Mouse (Mus musculus): ENCODE measurements around the gene Mavs. TPM values are rescaled to one million over a fixed set of nuclear protein-coding genes. Genes with fewer than 3 reads are reported as not detected.
A peak's percentile ranks its signal among the peaks of the same experiment; 100 is the strongest.
"Not testable (repeated sequence)": the region's sequence is repeated elsewhere in the genome, so short reads cannot be mapped to it uniquely, and the experiment has no call there.

Gene Mavs
- total RNA-seq, 2 experiments from 2014 or later, result 33.9 to 35.8 TPM

DNA sequence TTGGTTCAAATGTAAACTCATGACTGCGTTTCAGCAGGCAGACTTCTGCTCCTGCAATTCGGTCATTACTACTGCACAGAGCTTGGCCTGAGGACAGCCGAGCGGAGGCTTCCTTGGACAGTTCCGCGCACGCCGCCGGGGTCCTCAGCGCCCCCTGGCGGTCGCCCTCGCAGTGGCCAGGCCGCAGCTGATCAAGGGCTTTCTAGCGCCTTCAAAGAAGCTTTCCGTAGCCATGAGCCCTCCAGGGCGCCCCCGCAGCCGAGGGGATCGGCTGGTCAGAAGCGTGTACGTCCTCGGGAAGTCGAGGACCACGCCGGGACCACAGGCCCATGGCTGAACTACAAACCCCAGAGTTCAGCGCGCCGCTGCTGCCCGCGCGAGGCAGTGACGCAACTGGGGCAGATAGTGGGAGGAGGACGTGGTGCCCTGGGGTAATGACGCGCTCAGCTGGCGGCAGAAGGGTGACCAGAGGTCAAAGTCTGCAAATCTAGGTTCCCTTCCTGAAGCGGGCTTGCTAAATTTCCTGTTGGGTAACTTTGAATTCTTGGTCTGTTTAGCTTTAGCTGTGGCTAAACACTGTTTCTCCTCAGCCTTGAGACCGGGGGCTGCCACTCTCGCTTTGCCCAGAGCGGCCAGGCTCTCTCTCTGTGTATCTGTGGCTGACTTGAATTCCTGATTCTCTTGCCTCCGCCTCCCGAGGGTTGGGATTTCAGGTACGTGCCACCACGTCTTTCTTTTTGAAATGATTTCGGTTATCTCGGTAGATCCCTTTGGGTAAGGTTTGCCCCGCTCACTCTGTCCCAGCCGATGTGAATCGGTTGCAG lies 23.7 kb upstream of the Mavs start:
- peak; percentile 89 to 93 for DNase-seq (ENCODE audit: low spot score in 2 of 2)

DNA sequence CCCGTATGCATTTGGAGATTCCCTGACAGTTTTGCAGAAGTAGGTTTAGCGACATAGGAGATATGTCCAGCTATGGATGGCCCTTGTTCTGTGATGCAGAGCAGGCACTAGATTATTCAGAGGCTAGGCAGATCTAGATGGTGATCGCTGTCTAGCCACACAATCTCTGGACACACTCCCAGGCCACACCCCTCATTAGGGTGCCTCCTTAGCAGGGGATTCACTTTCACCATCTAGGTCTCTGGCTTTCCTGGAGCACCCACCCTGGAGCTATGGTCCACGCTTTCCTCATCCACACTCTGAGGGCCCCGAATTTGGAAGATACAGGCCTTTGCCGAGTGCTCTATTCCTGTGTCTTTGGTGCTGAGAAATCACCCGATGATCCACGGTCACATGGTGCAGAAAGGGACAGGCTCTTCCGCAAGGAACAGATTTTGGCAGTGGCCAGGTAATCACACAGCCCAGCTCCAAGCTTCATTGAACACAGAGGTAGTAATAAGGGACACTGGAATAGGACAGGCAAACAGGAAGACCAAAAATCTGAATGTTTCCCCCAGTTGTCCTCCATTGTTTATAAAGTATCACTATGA lies 22.7 kb upstream of the Mavs start:
- no peak for DNase-seq (ENCODE audit: low spot score in 2 of 2)

DNA sequence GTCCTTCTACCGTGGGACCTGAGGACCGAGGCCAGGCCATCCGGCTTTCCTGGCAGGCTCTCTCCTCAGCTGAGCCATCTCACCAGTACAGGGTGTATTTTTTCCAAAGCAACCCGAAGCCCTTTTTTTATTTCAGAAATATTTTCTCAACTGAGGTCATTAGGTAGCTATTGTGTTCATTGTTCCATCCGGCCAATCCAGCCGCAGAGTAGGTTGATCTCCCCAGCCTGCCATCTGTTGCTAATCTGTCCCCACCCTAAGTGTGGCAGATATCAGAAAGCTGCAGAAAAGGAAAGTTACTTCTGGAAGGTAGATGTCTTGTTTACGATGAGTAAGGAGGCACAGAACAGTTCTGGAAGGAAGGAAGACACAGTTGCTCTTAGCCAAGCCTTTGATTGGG lies 20.1 kb upstream of the Mavs start:
- DNase-seq (ENCODE audit: low spot score in 2 of 2), result no peak

- no peak for DNase-seq (ENCODE audit: low spot score in 2 of 2)
Measured at GRCm38 (mm10) chr2:131215941-131216858, 17.7 kb upstream of the Mavs start.

DNA sequence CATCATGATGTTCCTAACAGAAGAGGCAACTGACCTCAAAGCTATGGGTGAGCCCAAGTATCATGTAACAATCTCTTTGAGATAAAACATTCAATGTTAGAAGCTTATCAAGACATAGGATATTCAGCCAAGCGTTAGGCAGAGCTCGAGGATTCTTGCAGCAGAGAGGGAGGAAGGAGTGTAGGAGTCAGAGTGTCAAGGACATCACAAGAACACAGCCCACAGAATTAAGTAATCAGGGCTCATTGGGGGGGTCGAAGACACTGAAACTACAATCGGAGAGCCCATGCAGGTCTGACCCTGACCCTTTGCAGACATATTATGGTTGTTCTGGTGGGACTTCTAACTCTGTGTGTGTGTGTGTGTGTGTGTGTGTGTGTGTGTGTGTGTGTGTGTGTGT lies 13.8 kb upstream of the Mavs start:
- DNase-seq (ENCODE audit: low spot score in 2 of 2), result no peak

DNA sequence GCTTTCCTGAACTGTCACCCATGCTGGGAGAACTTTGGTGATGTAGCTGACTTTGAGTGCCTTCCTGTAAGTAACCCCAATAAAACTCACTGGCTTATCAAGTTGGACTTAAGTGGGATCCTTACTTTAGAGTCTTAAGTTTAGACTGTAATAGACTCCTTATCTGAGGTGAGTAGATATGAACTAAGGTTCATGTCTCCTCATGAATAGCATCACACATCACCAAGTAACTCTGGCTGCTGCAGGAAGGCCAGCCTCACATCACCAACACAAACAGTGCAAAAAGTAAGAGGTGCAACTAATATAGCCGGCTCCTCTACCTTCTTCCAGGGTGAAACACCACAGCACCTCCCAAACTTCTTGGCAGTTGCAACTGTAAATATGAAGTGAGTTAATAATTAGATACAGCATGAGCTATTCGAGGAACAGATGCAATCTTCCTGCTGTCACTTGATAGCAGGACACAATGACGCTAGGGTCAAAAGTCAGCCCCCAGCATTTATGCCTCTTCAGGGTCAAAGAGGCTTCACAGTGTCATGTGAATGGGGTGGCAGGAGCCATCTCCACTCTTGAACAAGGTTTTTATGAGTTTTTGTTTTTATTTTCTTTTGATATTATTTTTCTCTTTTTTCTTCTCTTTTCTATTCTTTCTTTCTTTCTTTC lies 11.9 kb upstream of the Mavs start:
- DNase-seq (ENCODE audit: low spot score in 2 of 2), result no peak

GRCm38 (mm10) chr2:131222562-131222961 lies 11.3 kb upstream of the Mavs start:
- no peak for DNase-seq (ENCODE audit: low spot score in 2 of 2)

- DNase-seq (ENCODE audit: low spot score in 2 of 2), result no peak
Measured at GRCm38 (mm10) chr2:131223569-131223968, 10.3 kb upstream of the Mavs start.

GRCm38 (mm10) chr2:131225178-131225577 lies 8.7 kb upstream of the Mavs start:
- DNase-seq (ENCODE audit: low spot score in 2 of 2), result no peak

- DNase-seq (ENCODE audit: low spot score in 2 of 2), result not testable (repeated sequence)
Measured at GRCm38 (mm10) chr2:131226669-131227068, 7.2 kb upstream of the Mavs start.

DNA sequence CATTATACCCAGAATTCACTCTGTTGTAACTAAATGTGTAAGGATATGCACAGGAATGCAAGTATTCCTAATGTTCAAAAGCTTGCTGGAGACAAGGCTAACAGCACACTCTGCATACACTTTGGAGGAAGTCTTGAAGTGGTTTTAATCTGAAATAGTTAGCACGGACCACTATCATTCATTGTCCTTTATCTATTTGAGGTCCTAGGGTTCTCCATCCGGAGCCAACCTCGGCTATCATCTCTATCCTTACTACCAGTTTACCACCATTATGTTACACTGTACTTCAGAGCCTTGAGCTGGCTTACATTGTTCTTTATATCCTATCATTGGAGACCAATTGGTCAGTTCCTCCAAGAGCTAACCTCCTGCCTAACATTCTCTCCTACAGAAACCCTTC lies 6.6 kb upstream of the Mavs start:
- DNase-seq (ENCODE audit: low spot score in 2 of 2), result no peak

- no peak for DNase-seq (ENCODE audit: low spot score in 2 of 2)
Measured at GRCm38 (mm10) chr2:131232558-131232957, 1.3 kb upstream of the Mavs start.

DNA sequence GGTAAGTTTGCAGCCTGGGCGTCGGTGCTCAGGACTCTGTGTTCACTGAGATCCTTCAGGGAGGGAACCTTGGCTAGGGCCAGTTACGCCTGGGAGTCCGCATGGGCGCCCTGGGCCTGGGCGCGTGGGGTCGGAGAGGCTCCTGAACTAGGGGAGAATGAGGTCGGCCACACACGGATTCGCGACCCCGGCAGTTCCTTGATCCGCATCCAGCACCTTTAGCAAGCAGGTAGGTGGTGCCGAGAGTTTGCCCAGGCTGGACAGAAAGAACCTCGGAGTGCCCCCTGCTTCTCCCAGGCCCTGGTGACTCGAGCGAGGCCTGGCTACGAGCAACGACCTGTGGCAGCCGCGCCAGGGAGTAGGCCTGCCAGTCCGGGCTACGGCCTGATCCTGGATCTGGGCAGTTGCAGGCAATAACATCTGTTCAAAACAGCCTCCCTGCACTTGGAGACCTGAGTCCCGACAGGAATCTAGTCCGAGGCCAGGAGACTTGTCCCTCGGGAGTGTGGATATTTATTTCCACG lies 326 bp downstream of the Mavs start:
- DNase-seq (ENCODE audit: low spot score in 2 of 2), result peak in 1 of 2 experiments; percentile 23

DNA sequence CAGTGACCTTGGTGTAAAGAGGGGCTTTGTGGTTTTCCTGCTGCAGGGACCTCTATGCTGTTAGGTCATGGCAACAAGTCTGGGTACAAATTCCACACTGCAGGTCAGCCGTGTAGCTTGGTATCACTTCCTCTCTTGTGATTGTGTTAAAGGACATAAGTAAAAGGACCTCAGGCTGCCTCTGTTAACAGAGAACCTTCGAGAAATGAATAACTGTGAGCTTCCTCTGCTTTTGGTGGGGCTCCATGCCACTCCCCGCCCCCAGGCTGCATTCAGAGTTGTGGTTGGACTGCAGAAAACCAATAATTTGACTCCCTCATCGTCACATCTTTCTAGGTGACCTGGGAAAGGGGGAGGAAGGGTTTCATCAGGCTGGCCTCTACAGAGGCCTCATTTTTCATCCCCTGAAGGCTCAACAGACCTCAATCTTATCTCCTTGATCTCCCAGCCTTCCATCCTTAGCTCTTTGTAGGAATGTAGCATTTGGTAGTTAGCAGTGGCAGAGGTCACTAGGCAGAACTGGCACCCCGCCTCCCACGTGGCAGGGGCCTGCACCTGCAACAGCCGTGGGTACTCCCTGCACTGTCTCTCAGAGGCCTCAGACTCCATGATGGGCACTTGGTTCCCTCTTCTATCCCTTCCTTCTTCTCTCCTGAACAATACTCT lies 1.2 kb downstream of the Mavs start:
- no peak for DNase-seq (ENCODE audit: low spot score in 2 of 2)

DNA sequence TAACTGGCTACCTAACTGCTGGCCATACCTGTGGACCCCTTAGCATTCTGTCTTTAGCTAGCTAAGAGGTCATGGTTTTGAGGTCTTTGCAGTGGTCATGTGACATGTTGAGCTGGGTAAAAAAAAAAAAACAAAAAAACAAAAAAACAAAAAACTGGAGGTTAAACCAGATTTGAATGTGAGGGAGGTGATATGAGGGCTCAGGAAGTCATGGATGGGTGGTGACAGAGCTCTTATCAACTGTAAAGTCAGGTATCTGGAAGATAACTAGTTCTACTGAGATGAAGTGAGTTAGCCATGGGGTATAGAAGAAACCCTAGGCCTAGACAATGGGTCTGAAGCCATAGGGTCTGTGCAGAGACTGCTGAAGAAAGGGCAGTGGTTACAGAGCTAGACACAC lies 8.3 kb downstream of the Mavs start:
- no peak for DNase-seq (ENCODE audit: low spot score in 2 of 2)

- DNase-seq (ENCODE audit: low spot score in 2 of 2), result no peak
Measured at GRCm38 (mm10) chr2:131242929-131243328, 9.1 kb downstream of the Mavs start.

- peak in 1 of 2 experiments; percentile 32 for DNase-seq (ENCODE audit: low spot score in 2 of 2)
Measured at GRCm38 (mm10) chr2:131253681-131254328, 19.9 kb downstream of the Mavs start.

DNA sequence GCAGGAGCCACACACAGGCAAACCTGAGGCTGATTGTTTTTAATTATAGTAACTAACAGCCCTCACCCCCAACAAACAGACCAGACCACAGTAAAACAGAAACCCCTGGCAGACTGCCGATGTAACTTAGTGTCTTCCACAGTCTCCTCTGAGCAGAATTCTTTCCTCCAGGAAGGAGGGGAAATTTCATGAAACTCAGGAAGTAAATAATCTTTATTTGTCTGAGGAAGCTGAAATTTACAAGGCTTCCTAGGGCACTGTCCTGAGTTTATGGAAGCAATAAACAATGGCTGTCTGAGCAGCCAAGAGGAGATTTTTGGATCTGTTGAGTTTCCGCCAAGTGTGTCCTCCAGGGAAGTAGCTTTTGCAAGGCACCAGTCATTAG lies 20.5 kb downstream of the Mavs start:
- DNase-seq (ENCODE audit: low spot score in 2 of 2), result no peak

DNA sequence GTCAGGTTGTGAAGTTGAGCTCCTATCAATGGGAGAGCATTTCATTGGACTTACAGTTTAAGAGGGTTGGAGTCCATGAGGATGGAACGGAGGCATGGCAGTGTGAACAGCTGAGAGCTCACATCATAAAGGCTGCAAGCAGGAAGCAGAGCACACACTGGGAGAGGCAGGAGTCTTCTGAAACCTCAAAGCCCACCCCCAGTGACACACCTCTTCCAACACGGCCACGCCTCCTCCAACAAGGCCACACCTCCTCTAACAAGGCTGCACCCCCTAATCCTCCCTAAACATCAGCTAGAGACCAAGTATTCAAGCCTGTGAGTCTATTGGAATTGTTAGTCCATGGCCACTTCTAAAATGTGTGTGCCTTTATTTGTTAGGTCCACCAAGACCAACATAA lies 21.9 kb downstream of the Mavs start:
- DNase-seq (ENCODE audit: low spot score in 2 of 2), result no peak

DNA sequence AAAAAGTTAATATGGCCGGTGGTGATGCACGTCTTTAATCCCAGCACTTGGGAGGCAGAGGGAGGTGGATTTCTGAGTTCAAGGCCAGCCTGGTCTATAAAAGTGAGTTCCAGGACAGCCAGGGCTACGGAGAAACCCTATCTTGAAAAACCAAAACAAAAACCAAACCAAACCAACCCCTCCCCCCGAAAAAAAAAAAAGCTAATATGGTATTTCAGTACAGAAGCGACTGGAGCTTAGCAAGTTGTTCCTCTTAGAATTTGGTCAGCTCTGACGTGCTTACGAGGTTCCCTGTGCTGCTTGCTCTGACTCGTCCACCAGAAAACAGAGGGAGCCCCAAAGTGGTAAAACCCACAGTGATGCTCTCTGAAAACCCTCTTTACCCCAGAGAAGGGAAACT lies 24.8 kb downstream of the Mavs start:
- no peak for DNase-seq (ENCODE audit: low spot score in 2 of 2)
